Mouse (Mus musculus) monocyte, adult 59 days (primary cell): Measurements from ENCODE around the gene Gm17662. TPM values are rescaled to one million over a fixed set of nuclear protein-coding genes. Genes with fewer than 3 reads are reported as not detected.

Experiments used
- total RNA-seq, 2 experiments: library from RNA; stranded (reverse); gene quantifications; one replicate each; pipeline ENCODE4 v1.2.4; 2023

Gene Gm17662
- total RNA-seq = not detected

GRCm38 (mm10) chr4:104857029-104857428 is at the start of gene Gm17662:
TSS of gene Gm17662 (plus strand) at chr4:104857329.

GRCm38 (mm10) chr4:104876323-104876722 is 19.2 kb downstream of the Gm17662 start, which contains the start of gene C8a:
TSS of gene C8a (minus strand) at chr4:104876398.

Other genes starting within 250 kb of the Gm17662 start
- not detected for gene C8b, start 91.0 kb upstream of the Gm17662 start, total RNA-seq
- gene C8a, start 19.1 kb downstream of the Gm17662 start, total RNA-seq = not detected
- gene Fyb2, start 56.1 kb downstream of the Gm17662 start, total RNA-seq = under 1 TPM in 1 of 2 experiments, not detected in 1; 0.21 TPM